1 mouse cellular context compared by ENCODE assay signal in the genomic region with DNA sequence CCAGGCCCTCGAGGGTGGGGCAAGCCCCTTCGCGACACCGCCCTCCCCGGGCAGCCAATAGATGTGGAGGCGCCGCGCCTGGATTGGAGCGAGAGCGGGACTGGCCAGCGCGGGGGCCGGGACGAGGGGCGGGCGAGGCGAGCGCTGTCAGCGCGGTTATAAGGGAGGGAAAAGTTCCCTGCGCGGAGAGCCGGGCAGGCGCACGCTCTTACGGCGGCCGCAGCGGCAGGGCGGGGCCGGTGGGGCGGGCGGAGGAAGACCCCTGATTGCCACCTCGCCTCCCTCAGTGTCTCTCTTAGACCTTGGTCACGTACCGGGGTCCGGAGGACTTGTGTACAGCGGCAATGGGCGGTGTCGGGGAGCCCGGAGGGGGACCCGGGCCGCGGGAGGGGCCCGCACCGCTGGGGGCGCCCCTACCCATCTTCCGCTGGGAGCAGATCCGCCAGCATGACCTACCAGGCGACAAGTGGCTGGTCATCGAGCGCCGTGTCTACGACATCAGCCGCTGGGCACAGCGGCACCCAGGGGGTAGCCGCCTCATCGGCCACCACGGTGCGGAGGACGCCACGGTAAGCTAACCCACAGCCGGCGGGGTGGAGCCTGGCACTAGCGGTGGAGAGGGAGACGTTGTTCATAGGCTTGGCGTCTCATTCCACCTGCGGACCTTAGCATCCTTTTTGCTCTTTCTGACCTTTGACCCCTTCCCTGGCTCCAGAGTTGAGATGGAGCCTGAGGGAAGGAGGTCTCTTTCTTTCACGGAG.
TF ChIP-seq lines count a peak whose summit lies in the region.

A gene (plus strand): TSS at position 182 of the 761 bp plus-strand sequence.

TF ChIP-seq in CH12.LX, 34 proteins besides CTCF, POLR2A, EP300 and RAD21:
- TF ChIP-seq RCOR1 (conservative IDR thresholded peaks at IDR 0.05; ENCODE audit: low read depth, low read length) (no peak), TCF12 (IDR thresholded peaks at IDR 0.05; ENCODE audit: low read depth, low read length) (no peak), MYC (IDR thresholded peaks at IDR 0.05; ENCODE audit: low read depth, low read length) (no peak)
TF ChIP-seq in CH12.LX: peak in this region for 0.
